Mouse (Mus musculus) midbrain, embryonic 16.5 days (tissue): ENCODE measurements around the gene Ankrd13c. TPM values are rescaled to one million over a fixed set of nuclear protein-coding genes. Genes with fewer than 3 reads are reported as not detected.

Source experiments
- ATAC-seq: fragments of 200-750 bp; cut with Nextera tagmentation; 2 replicates; pipeline ENCODE4 v1.8.0; 2017; ENCODE audit warnings: moderate TSS enrichment
- H3K27ac ChIP-seq: fragments of 300-500 bp; sonication (generic); 2 replicates; pipeline ENCODE4 v1.5.1; 2014; ENCODE audit warnings: mild to moderate bottlenecking, low read length, mixed read lengths
- H3K27me3 ChIP-seq: fragments of 300-500 bp; sonication (generic); 2 replicates; pipeline ENCODE4 v1.6.1; 2014; ENCODE audit warnings: low read depth, low read length, mixed read lengths; ENCODE audit not compliant: control insufficient read depth, insufficient read depth
- H3K36me3 ChIP-seq: fragments of 300-500 bp; sonication (generic); 2 replicates; pipeline ENCODE4 v1.6.1; 2014; ENCODE audit warnings: mild to moderate bottlenecking, low read length, moderate library complexity, mixed read lengths; ENCODE audit not compliant: control insufficient read depth, insufficient read depth
- H3K4me1 ChIP-seq: fragments of 300-500 bp; sonication (generic); 2 replicates; pipeline ENCODE4 v1.6.1; 2014; ENCODE audit warnings: mild to moderate bottlenecking, low read length, mixed read lengths; ENCODE audit not compliant: control insufficient read depth, insufficient read depth
- H3K4me2 ChIP-seq: fragments of 300-500 bp; sonication (generic); 2 replicates; pipeline ENCODE4 v1.6.1; 2014; ENCODE audit warnings: mild to moderate bottlenecking, low read length, mixed read lengths
- H3K4me3 ChIP-seq: fragments of 300-500 bp; sonication (generic); 2 replicates; pipeline ENCODE4 v1.5.1; 2014; ENCODE audit warnings: low read depth, mild to moderate bottlenecking, low read length, moderate library complexity, mixed read lengths
- H3K9ac ChIP-seq: fragments of 300-500 bp; sonication (generic); 2 replicates; pipeline ENCODE4 v1.6.1; 2014; ENCODE audit warnings: low read depth, low read length, mixed read lengths
- H3K9me3 ChIP-seq: fragments of 300-500 bp; sonication (generic); replicated peaks from 2 replicates; pipeline ENCODE4 v1.6.1; 2014; ENCODE audit warnings: mild to moderate bottlenecking, low read length, mixed read lengths; ENCODE audit not compliant: control insufficient read depth, poor library complexity, severe bottlenecking
- WGBS: fragments of 180-500 bp; shearing (Covaris S2); extraction: QIAGEN DNeasy Blood & Tissue Kit; methylation state at CpG from one replicate; pipeline ENCODE4 v1.1.7; 2014; 5-methylcytosine and 5-hydroxymethylcytosine counted together
- polyA plus RNA-seq: library from polyadenylated mRNA; unstranded; fragments of >200 nt; fragmentation: Nextera tagmentation; extraction: Ambion mirVana; gene quantifications from 2 replicates; pipeline ENCODE4 v1.2.1, GENCODE M21; 2015

Ankrd13c gene
- polyA plus RNA-seq: 24.5 and 25.5 TPM in 2 replicates

- H3K27ac ChIP-seq: peak within 1 kb of the TSS; percentile 93
- H3K4me1 ChIP-seq: peaks cover 25% of the 10 kb centered on the region
- H3K9ac ChIP-seq: peak within 1 kb of the TSS; percentile 97
- peak within 1 kb of the TSS; percentile 100 for H3K4me3 ChIP-seq
- no peaks in the 10 kb centered on the region for H3K36me3 ChIP-seq
- H3K9me3 ChIP-seq: no peaks in the 10 kb centered on the region
- peak within 1 kb of the TSS; percentile 96 for H3K4me2 ChIP-seq
- H3K27me3 ChIP-seq: no peaks in the 10 kb centered on the region
- under 1% methylated on average over 43 of the region's 45 CpGs for WGBS
- peak; percentile 99 for ATAC-seq
Observed at GRCm38 (mm10) chr3:157946843-157947358, at the start of gene Ankrd13c. TSS of gene Ankrd13c (plus strand) at chr3:157947239.

- no peaks in the 10 kb centered on the region for H3K36me3 ChIP-seq
- no peak overlapping the region for H3K27ac ChIP-seq
- H3K4me1 ChIP-seq: no peaks in the 10 kb centered on the region
- ATAC-seq: no peak
- 85% methylated on average over 3 of the region's 3 CpGs for WGBS
- H3K4me3 ChIP-seq: no peak overlapping the region
- no peaks in the 10 kb centered on the region for H3K27me3 ChIP-seq
- no peak overlapping the region for H3K4me2 ChIP-seq
- H3K9me3 ChIP-seq: no peaks in the 10 kb centered on the region
- H3K9ac ChIP-seq: no peak overlapping the region
Observed at GRCm38 (mm10) chr3:157897645-157898044, 49.4 kb upstream of the Ankrd13c start.

- Histone ChIP-seq H3K4me1 (no peaks in the 10 kb centered on the region), H3K4me2 (no peak overlapping the region), H3K4me3 (no peak overlapping the region), H3K9me3 (no peaks in the 10 kb centered on the region), H3K27ac (no peak overlapping the region), H3K36me3 (no peaks in the 10 kb centered on the region), H3K9ac (no peak overlapping the region), H3K27me3 (no peaks in the 10 kb centered on the region)
- ATAC-seq: no peak
- WGBS: 89% methylated on average over 1 of the region's 1 CpGs
Observed at GRCm38 (mm10) chr3:157899986-157900385, 47.1 kb upstream of the Ankrd13c start.

- Histone ChIP-seq H3K36me3 (no peaks in the 10 kb centered on the region), H3K9ac (no peak overlapping the region), H3K27me3 (no peaks in the 10 kb centered on the region), H3K4me3 (no peak overlapping the region), H3K27ac (no peak overlapping the region), H3K9me3 (no peaks in the 10 kb centered on the region), H3K4me2 (no peak overlapping the region), H3K4me1 (no peaks in the 10 kb centered on the region)
- no peak for ATAC-seq
- whole genome bisulfite sequencing: 96% methylated on average over 5 of the region's 5 CpGs
Observed at GRCm38 (mm10) chr3:157901721-157902120, 45.3 kb upstream of the Ankrd13c start.

GRCm38 (mm10) chr3:157908166-157908565 is 38.9 kb upstream of the Ankrd13c start:
- no peaks in the 10 kb centered on the region for H3K9me3 ChIP-seq
- ATAC-seq: no peak
- no peak overlapping the region for H3K27ac ChIP-seq
- H3K36me3 ChIP-seq: no peaks in the 10 kb centered on the region
- no peak overlapping the region for H3K4me2 ChIP-seq
- H3K4me3 ChIP-seq: no peak overlapping the region
- H3K9ac ChIP-seq: no peak overlapping the region
- H3K4me1 ChIP-seq: no peaks in the 10 kb centered on the region
- no peaks in the 10 kb centered on the region for H3K27me3 ChIP-seq
- WGBS: 77% methylated on average over 3 of the region's 3 CpGs

GRCm38 (mm10) chr3:157910262-157910661 is 36.8 kb upstream of the Ankrd13c start:
- Histone ChIP-seq H3K27ac (no peak overlapping the region), H3K4me2 (no peak overlapping the region), H3K9me3 (no peaks in the 10 kb centered on the region), H3K4me3 (no peak overlapping the region), H3K27me3 (no peaks in the 10 kb centered on the region), H3K36me3 (no peaks in the 10 kb centered on the region), H3K9ac (no peak overlapping the region), H3K4me1 (no peaks in the 10 kb centered on the region)
- no peak for ATAC-seq
- 78% methylated on average over 3 of the region's 3 CpGs for WGBS

GRCm38 (mm10) chr3:157912155-157912554 is 34.9 kb upstream of the Ankrd13c start:
- WGBS: 90% methylated on average over 2 of the region's 2 CpGs
- ATAC-seq: no peak
- Histone ChIP-seq H3K4me1 (no peaks in the 10 kb centered on the region), H3K27me3 (no peaks in the 10 kb centered on the region), H3K4me3 (no peak overlapping the region), H3K9me3 (no peaks in the 10 kb centered on the region), H3K27ac (no peak overlapping the region), H3K36me3 (no peaks in the 10 kb centered on the region), H3K4me2 (no peak overlapping the region), H3K9ac (no peak overlapping the region)

GRCm38 (mm10) chr3:157916336-157916735 is 30.7 kb upstream of the Ankrd13c start:
- Histone ChIP-seq H3K4me2 (no peak overlapping the region), H3K36me3 (no peaks in the 10 kb centered on the region), H3K27ac (no peak overlapping the region), H3K4me3 (no peak overlapping the region), H3K9ac (no peak overlapping the region), H3K9me3 (no peaks in the 10 kb centered on the region), H3K4me1 (no peaks in the 10 kb centered on the region), H3K27me3 (no peaks in the 10 kb centered on the region)
- 49% methylated on average over 4 of the region's 4 CpGs for WGBS
- ATAC-seq: no peak

GRCm38 (mm10) chr3:157921376-157921775 is 25.7 kb upstream of the Ankrd13c start:
- H3K4me3 ChIP-seq: no peak overlapping the region
- H3K27me3 ChIP-seq: no peaks in the 10 kb centered on the region
- H3K9me3 ChIP-seq: no peaks in the 10 kb centered on the region
- no peak for ATAC-seq
- no peaks in the 10 kb centered on the region for H3K36me3 ChIP-seq
- WGBS: 92% methylated on average over 2 of the region's 2 CpGs
- H3K4me1 ChIP-seq: peaks cover 7% of the 10 kb centered on the region; the same call in 1 of the 2 replicates
- H3K4me2 ChIP-seq: no peak overlapping the region
- no peak overlapping the region for H3K9ac ChIP-seq
- H3K27ac ChIP-seq: no peak overlapping the region
